Mouse (Mus musculus): ENCODE measurements around the gene Tas2r144.

DNA sequence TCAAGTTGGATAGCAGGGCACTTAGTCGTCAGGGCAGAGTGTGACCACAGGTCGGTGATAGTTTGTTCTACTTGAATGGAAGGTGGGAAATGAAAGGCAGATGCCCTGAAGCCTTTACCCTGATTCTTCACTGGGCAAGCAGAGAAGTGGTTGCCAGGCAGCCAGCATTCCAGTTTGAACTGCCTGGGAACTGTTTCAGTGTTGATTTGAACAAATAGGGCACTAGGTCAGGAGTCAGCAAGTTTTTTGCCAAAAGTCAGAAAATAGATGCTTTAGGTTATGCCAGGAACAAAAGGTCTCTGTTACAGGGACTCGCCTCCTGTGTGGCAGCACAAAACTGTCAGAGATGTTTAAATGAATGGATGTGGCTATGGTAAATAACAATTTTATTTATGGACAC is 7.2 kb downstream of the Tas2r144 start:
- no peak for TF ChIP-seq CTCF (IDR thresholded peaks at IDR 0.05; ENCODE audit: low read depth)
- TF ChIP-seq EP300 (IDR thresholded peaks at IDR 0.05; ENCODE audit: low read depth) = no peak
